Mouse (Mus musculus): Measurements from ENCODE around the gene Clasp1.

DNA sequence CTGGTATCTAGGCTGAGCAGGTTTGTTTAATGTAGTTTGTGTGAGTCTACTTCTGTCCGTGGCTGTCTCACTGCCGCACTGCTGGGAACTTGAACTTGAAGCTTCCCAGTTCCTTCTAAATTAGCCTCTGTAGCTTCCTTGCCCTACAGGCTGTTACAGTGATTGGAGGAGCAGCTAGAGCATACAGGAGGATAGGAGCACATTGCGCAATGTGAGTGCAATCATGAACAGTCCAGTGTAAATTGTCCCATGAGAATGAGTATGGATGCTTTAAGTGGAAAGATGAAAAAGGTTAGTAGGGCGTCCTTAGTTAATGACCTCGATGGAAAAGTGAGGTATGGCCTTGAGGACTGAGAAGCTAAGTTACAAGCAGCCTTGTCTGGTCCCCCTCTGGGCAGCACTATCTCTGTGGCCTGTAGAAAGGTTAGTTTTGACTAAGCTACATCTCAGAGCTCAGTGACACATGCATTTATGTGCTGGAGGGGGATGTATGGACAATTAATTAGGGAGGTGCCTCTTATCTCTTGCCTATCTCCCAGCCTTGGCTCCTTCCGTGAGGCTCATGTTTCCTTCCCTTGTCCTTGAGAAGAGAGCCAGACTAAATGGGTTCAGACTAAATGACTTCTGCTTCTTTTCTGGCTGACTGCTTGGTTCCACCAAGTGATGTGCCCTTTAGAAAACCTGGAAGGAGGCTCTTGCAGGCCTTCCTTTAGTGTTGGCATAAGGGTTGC, 39.7 kb downstream of the Clasp1 start:
- no peak for TF ChIP-seq POLR2A (IDR thresholded peaks at IDR 0.05; ENCODE audit: control insufficient read depth in 1 of 2, insufficient read depth in 1 of 2, low read depth in 1 of 2, low read length in 2 of 2, poor library complexity in 1 of 2)
- no peak for TF ChIP-seq CTCF (IDR thresholded peaks at IDR 0.05 in 2 of 3, conservative IDR thresholded peaks at IDR 0.05 in 1 of 3; ENCODE audit: control insufficient read depth in 1 of 3, insufficient read depth in 1 of 3, low read depth in 2 of 3, low read length in 3 of 3, poor library complexity in 1 of 3, severe bottlenecking in 1 of 3)
- TF ChIP-seq POLR2AphosphoS5 (IDR thresholded peaks at IDR 0.05; ENCODE audit: borderline replicate concordance, low read depth, low read length) = no peak

All from MEL (cell line).